Mouse (Mus musculus) 416B (cell line): ENCODE measurements at regions not wholly inside any gene's neighbourhood (a gene's known extent, or its start where the extent isn't known, plus 50 kb on each side); places are given as distances from the start of the nearest gene placed in this dataset.
A peak's percentile ranks its signal among the peaks of the same experiment; 100 is the strongest.

ENCODE experiments used
- DNase-seq: peaks from one replicate; pipeline ENCODE4 v3.0.0; 2011; ENCODE audit warnings: low read depth

GRCm38 (mm10) chr7:117729067-117729466 is 348.3 kb downstream of the Xylt1 start:
- peak; percentile 40 for DNase-seq
